Mouse (Mus musculus) lung, adult 2 months (tissue): ENCODE measurements around the gene Wbp1. TPM values are rescaled to one million over a fixed set of nuclear protein-coding genes. Genes with fewer than 3 reads are reported as not detected.

Experiments
- DNase-seq: peaks from one replicate; pipeline ENCODE4 v3.0.0; 2022
- H3K4me1 ChIP-seq: fragments of 200-500 bp; 2 replicates; pipeline ENCODE4 v1.6.1; 2011; ENCODE audit warnings: low read length; ENCODE audit not compliant: control insufficient read depth, insufficient read depth
- H3K4me3 ChIP-seq: fragments of 200-500 bp; replicated peaks from 2 replicates; pipeline ENCODE3; 2011; ENCODE audit warnings: low read depth, mild to moderate bottlenecking, control low read depth, low read length; ENCODE audit errors: extremely low read depth
- CTCF ChIP-seq: fragments of 200-500 bp; IDR thresholded peaks from 2 replicates; pipeline ENCODE4 v1.5.1; 2011; ENCODE audit warnings: mild to moderate bottlenecking, low read length, control low read depth; ENCODE audit not compliant: insufficient read depth
- POLR2A ChIP-seq: fragments of 200-500 bp; IDR thresholded peaks from 2 replicates; pipeline ENCODE4 v1.6.1; 2011; ENCODE audit warnings: low read depth, mild to moderate bottlenecking, control low read depth, low read length, borderline replicate concordance; ENCODE audit errors: extremely low read depth
- WGBS: fragments of 180-500 bp; shearing (Covaris S2); methylation state at CpG from one replicate; pipeline ENCODE4 v1.1.7; 2018; 5-methylcytosine and 5-hydroxymethylcytosine counted together
- polyA plus RNA-seq: library from polyadenylated mRNA; depleted of rRNA; stranded (reverse); fragments of >200 nt; gene quantifications from 2 replicates; pipeline ENCODE4 v1.2.3, GENCODE M21; 2012

Gene Wbp1
- polyA plus RNA-seq, 1 experiment = 211 TPM

DNA sequence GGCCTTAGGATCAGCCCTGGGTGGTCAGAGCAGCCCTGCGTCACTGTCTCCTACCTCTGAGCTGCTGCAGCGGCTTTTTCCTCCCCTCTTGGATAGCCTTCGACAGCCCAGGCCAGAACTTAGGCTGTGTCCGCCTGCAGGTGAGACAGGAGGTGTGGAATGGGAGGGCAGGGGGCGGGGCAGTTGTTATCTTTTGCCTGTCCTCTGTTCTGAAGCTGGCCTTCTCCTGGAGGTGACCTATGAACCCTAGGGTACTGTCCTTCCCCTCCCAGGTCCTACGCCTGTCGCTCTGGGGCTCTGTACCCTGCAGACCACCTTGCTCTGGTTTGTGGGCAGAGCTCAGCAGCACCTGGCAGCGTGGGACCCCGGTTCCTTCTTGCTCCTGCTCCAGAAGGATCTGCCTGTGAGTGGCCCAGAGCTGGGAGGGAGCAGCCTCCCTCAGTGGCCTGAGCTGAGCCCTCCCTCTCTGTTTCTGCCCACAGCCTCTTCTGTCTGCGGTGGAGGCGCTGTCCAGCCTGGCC lies 18.2 kb downstream of the Wbp1 start:
- Histone ChIP-seq H3K4me1 (peaks cover 6% of the 10 kb centered on the region), H3K4me3 (no peak overlapping the region)
- TF ChIP-seq CTCF (no peak), POLR2A (no peak)
- DNase-seq = no peak
- 70% methylated on average over 11 of the region's 11 CpGs for WGBS

DNA sequence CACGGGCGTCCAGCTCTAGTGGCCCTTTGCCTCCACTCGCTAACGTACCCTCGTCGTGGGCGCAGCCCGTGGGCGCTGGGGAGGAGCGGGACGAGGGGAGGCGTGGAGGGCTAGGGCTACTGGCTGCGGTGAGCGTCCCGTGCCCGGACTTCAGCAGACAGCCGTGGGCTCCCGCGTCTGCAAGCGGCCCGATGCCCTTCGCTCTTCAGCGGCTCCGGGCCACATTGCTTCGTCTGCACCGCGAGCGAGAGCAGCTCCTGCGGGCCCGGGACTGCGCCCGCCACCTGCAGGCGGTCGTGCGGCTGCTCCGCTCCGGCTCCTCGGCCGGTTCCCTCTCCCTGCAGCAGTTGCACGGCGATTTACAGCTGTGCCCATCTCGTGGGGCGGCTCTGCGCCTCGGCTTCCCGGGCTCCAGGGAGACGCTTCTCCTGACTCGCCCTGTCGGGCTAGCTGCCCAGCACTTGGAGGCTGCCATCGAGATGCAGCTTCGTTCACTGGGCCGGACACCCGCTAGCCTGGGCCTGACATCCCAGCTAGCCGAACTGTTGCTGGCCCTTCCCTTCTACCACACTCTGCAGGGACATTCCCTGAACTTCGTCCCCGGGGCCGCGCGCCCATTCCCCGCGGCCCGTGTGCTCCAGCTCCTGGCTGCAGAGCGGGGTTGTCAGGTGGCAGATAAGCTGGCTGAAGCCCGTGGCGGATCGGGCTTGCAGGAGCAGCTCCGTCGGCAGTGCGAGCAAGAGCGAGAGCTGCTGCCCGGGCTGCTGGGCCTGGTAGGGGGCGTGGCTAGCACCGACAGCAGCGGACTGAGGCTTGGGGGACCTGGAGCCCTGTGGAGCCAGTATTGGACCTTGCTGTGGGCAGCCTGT lies 19.4 kb downstream of the Wbp1 start:
- peak overlapping the region; percentile 85 for H3K4me3 ChIP-seq
- peak; percentile 54 for DNase-seq
- TF ChIP-seq CTCF = no peak
- TF ChIP-seq POLR2A = no peak
- H3K4me1 ChIP-seq = peaks cover 6% of the 10 kb centered on the region
- under 1% methylated on average over 74 of the region's 74 CpGs for WGBS

DNA sequence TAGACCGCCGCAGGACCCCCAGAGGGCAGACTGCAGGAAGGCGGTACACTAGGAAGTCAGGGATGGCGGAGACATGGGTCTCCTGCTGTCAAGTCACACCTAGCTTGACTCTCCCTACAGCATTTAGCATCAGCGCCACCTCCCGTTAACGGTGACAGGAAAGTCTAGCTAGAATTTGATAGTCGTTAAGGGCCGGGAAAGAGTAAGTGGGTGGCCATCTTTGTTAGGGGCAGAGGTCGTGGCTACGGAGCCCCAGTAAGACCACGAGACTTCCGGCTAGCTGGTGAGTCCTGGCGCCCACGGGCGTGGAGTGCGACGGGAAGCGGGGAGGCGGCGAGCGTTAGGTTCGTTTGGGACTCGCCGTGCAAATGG lies 20.1 kb downstream of the Wbp1 start, which contains the start of the genes Ccdc142 and Gm42688:
TSS of gene Ccdc142 (plus strand) at position 286 of the 372 bp plus-strand sequence.
TSS of gene Gm42688 (plus strand) at position 302 of the 372 bp plus-strand sequence.
- 1% methylated on average over 25 of the region's 25 CpGs for WGBS
- DNase-seq = peak; percentile 87
- peak within 1 kb of the TSS; percentile 85 for H3K4me3 ChIP-seq
- TF ChIP-seq POLR2A (peak; percentile 68; the same call in 1 of the 2 replicates), CTCF (peak; percentile 40; the same call in 1 of the 2 replicates)
- H3K4me1 ChIP-seq = peaks cover 6% of the 10 kb centered on the region

DNA sequence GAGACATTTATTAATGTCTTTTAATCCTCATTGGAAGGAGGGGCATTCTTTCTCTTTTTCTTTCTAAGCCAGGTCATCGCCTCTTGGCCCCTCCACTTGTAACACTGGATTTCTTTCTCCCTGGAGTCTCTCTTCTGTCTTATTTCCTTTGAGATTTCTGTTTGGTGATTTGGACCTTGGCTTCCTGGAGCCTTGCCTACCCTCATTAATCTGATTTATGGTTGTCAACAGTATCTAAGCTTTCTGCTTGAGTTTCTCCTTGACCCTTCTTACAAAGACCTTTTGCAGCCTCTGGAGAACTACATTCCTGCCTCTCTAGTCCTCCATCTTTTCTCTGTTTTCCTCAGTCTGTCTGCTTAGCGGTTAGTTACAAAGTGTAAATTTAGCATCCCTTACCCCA lies 22.9 kb downstream of the Wbp1 start:
- WGBS = 55% methylated on average over 2 of the region's 2 CpGs
- no peak for DNase-seq
- Histone ChIP-seq H3K4me1 (peaks cover 6% of the 10 kb centered on the region), H3K4me3 (no peak overlapping the region)
- TF ChIP-seq CTCF (no peak), POLR2A (no peak)

DNA sequence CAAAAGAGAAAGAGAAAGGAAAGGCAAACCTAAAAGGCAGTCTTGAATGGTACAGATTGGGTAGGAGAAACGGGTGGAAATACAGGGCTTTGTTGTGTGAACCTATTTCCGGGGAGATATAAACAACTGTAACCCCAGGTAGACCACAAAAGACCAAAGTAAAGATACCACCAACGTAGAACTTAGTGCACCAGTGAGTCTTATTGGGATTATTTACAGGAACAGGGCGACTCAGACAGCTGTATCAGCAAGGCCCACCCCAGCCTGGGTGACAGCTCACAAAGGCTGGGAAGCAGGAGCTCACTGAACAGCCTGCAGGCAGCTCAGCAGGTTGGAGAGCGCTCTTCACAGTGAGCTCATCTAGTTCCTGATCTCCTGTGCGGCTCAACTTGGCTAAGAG lies 25.4 kb downstream of the Wbp1 start:
- 48% methylated on average over 6 of the region's 6 CpGs for WGBS
- no peak for DNase-seq
- peaks cover 3% of the 10 kb centered on the region; the same call in 1 of the 2 replicates for H3K4me1 ChIP-seq
- H3K4me3 ChIP-seq = no peak overlapping the region
- TF ChIP-seq POLR2A (no peak), CTCF (no peak)

DNA sequence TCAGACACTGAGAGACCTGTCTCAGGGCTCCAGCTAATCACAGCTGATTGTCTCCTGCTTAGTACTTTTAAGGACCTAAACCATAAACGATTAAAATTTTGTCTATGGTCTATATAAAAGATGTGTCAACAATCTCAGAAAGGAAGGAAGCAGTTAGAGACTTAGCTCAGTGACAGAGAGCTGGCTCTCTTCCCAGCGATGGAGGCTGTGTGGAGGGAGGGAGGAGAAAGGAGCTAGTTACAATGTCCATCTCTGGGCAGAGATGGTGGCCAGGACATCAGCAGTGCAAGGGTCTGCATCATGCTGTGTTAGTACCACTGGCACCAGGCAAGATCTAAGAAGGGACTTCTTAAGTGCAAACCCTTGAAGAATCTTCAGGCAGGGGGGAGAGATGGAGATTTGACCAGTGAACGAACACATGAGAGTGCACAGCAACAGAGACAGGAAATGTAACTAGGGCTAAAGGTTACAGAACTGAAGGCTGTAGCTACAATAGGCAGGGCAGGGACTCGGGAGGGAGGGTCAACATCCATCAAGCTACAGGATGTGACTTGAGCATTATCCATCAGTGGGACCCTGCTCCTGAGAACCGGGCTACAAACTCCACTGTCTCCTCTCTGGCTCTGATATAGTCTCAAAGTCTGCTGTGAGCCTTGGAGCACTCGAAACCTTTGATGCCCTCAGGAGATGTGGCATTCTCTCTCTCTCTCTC lies 28.8 kb downstream of the Wbp1 start:
- TF ChIP-seq POLR2A (no peak), CTCF (no peak)
- no peak for DNase-seq
- Histone ChIP-seq H3K4me3 (no peak overlapping the region), H3K4me1 (peaks cover 3% of the 10 kb centered on the region; the same call in 1 of the 2 replicates)
- 13% methylated on average over 6 of the region's 6 CpGs for WGBS

DNA sequence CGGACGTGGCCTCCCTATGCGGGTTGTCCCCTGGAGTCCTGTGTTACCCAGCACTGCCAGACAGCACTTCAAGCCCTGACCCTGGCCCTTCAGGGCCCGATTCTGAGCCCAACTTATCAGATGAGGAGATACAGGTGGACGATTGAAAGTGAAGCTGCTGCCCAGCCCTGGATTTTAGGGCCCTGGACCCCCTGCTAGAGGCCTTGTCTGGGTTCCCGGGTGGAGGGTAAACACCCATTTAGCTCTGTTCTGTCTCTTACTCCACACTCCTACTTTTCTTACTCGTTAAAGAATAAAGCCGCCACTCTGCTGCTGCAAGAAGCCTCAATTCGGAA lies 33.5 kb downstream of the Wbp1 start:
- 21% methylated on average over 9 of the region's 9 CpGs for WGBS
- H3K4me1 ChIP-seq = peaks cover 6% of the 10 kb centered on the region; the same call in 1 of the 2 replicates
- DNase-seq = no peak
- TF ChIP-seq CTCF = no peak
- TF ChIP-seq POLR2A = no peak
- H3K4me3 ChIP-seq = peak overlapping the region; percentile 59

DNA sequence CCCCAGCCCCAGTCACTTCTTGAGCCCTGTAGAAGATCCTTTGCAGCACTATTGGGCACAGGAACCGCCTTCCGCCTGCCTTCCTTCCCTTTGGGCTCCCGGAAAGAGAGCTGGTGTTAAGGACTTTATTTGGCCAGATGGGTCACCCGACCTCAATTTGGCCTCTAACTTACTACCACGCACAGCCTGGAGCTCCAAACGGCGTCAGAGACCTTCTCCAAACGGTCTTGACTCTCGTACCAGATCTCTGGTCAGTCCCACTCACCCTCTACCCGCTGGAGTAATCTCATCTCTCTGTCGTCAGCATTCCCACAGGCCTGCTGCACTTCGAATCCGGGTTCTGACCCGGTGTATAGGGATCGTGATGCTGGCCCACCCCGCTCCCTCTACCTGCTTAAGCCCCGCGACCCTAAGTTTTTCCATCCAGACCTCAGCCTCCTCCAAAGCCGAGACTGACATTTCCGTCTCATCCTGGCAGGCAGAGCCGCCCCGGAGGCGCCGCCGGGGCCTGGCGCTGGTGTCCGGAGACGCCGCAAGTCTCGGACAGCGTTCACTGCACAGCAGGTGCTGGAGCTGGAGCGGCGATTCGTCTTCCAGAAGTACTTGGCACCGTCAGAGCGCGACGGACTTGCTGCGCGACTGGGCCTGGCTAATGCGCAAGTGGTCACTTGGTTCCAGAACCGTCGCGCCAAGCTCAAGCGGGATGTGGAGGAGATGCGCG lies 34.0 kb downstream of the Wbp1 start:
- Histone ChIP-seq H3K4me3 (peak overlapping the region; percentile 59), H3K4me1 (peaks cover 2% of the 10 kb centered on the region; the same call in 1 of the 2 replicates)
- 4% methylated on average over 47 of the region's 47 CpGs for whole genome bisulfite sequencing
- peak; percentile 28 for DNase-seq
- no peak; the same call in 1 of the 2 replicates for TF ChIP-seq POLR2A
- no peak for TF ChIP-seq CTCF
